Mouse (Mus musculus) heart, adult 2 months (tissue): ENCODE results near the gene Dqx1.

Experiments used
- CTCF ChIP-seq: fragments of 200-600 bp; IDR thresholded peaks from 2 replicates; pipeline ENCODE4 v1.8.1; 2022; ENCODE audit warnings: antibody characterized with exemption, mild to moderate bottlenecking, moderate library complexity
- EP300 ChIP-seq: fragments of 200-500 bp; IDR thresholded peaks from 2 replicates; pipeline ENCODE4 v1.6.1; 2011; ENCODE audit warnings: low read depth, low read length, control low read depth; ENCODE audit not compliant: insufficient read depth

GRCm38 (mm10) chr6:83078324-83078858 is 20.7 kb downstream of the Dqx1 start:
- TF ChIP-seq CTCF (peak; percentile 85), EP300 (peak; percentile 49; the same call in 1 of the 2 replicates)
